Mouse (Mus musculus): ENCODE data around the gene Otx2. TPM values are rescaled to one million over a fixed set of nuclear protein-coding genes. Genes with fewer than 3 reads are reported as not detected.

Gene Otx2
- total RNA-seq (2023): not detected

GRCm38 (mm10) chr14:48673541-48673940, at the start of gene Otx2:
Gene Otx2 (minus strand): TSS chr14:48673819.

Other genes starting within 250 kb of the Otx2 start
- 10 to 100 TPM; 29.2 to 33.3 TPM for gene Tmem260, start 227.7 kb downstream of the Otx2 start, total RNA-seq (2023)